Mouse (Mus musculus) gastrocnemius, postnatal 10 days (tissue): ENCODE measurements at regions not wholly inside any gene's neighbourhood (a gene's known extent, or its start where the extent isn't known, plus 50 kb on each side); places are given as distances from the start of the nearest gene placed in this dataset.

Source experiments
- DNase-seq: peaks from one replicate; pipeline ENCODE4 v3.0.0; 2021; ENCODE audit warnings: mixed read lengths

- DNase-seq, result peak; percentile 27
Measured at GRCm38 (mm10) chr11:48605223-48605824, 194.8 kb upstream of the Rack1 start.

- DNase-seq, result peak; percentile 13
Measured at GRCm38 (mm10) chr11:48601096-48601495, 199.0 kb upstream of the Rack1 start.

- DNase-seq, result no peak
Measured at GRCm38 (mm10) chr11:48599573-48600127, 200.5 kb upstream of the Rack1 start.

- no peak for DNase-seq
Measured at GRCm38 (mm10) chr11:48599033-48599432, 201.1 kb upstream of the Rack1 start.

GRCm38 (mm10) chr11:48594429-48594828, 205.7 kb upstream of the Rack1 start:
- DNase-seq, result no peak

GRCm38 (mm10) chr11:48588833-48589649, 211.1 kb upstream of the Rack1 start:
- peak; percentile 56 for DNase-seq

GRCm38 (mm10) chr11:48568769-48569168, 231.4 kb upstream of the Rack1 start:
- DNase-seq, result peak; percentile 13

- no peak for DNase-seq
Measured at GRCm38 (mm10) chr11:48567583-48568562, 232.3 kb upstream of the Rack1 start.

- no peak for DNase-seq
Measured at GRCm38 (mm10) chr11:48558053-48558452, 242.1 kb upstream of the Rack1 start.

GRCm38 (mm10) chr11:48552006-48552405, 248.1 kb upstream of the Rack1 start:
- DNase-seq, result no peak

- DNase-seq, result no peak
Measured at GRCm38 (mm10) chr11:48551201-48551600, 248.9 kb upstream of the Rack1 start.

GRCm38 (mm10) chr11:48526316-48526715, 273.8 kb upstream of the Rack1 start:
- DNase-seq, result no peak

GRCm38 (mm10) chr11:48525517-48525916, 274.6 kb upstream of the Rack1 start:
- no peak for DNase-seq

GRCm38 (mm10) chr11:48506886-48507285, 293.2 kb upstream of the Rack1 start:
- DNase-seq, result no peak

GRCm38 (mm10) chr11:48502011-48502806, 297.9 kb upstream of the Rack1 start:
- DNase-seq, result no peak

GRCm38 (mm10) chr11:48499057-48499456, 301.1 kb upstream of the Rack1 start:
- no peak for DNase-seq

- DNase-seq, result no peak
Measured at GRCm38 (mm10) chr11:48488308-48488707, 311.8 kb upstream of the Rack1 start.

- no peak for DNase-seq
Measured at GRCm38 (mm10) chr11:48464036-48464435, 336.1 kb upstream of the Rack1 start.

- DNase-seq, result no peak
Measured at GRCm38 (mm10) chr11:48449883-48450282, 350.2 kb upstream of the Rack1 start.

GRCm38 (mm10) chr11:48442534-48443254, 357.4 kb upstream of the Rack1 start:
- DNase-seq, result no peak

- DNase-seq, result no peak
Measured at GRCm38 (mm10) chr11:48436712-48437111, 363.4 kb upstream of the Rack1 start.
